Mouse (Mus musculus) layer of hippocampus, adult 11-12 months (tissue): ENCODE data around the gene Pofut2.

Experiments
- DNase-seq: peaks from one replicate; pipeline ENCODE4 v3.0.0; 2022; ENCODE audit warnings: low spot score

Pofut2 gene

GRCm38 (mm10) chr10:77315682-77316081 is 56.7 kb downstream of the Pofut2 start:
- peak; percentile 57 for DNase-seq
